Mouse (Mus musculus) ES-E14 (cell line): ENCODE measurements at regions not wholly inside any gene's neighbourhood (a gene's known extent, or its start where the extent isn't known, plus 50 kb on each side); places are given as distances from the start of the nearest gene placed in this dataset.

Experiments used
- HCFC1 ChIP-seq: IDR thresholded peaks from 2 replicates; pipeline ENCODE4 v1.6.1; 2012; ENCODE audit warnings: low read length, inconsistent platforms, borderline replicate concordance; ENCODE audit not compliant: insufficient read depth
- MAFK ChIP-seq: IDR thresholded peaks from 2 replicates; pipeline ENCODE4 v1.6.1; 2014; ENCODE audit warnings: mild to moderate bottlenecking, low read depth, low read length, inconsistent platforms; ENCODE audit not compliant: insufficient read depth

DNA sequence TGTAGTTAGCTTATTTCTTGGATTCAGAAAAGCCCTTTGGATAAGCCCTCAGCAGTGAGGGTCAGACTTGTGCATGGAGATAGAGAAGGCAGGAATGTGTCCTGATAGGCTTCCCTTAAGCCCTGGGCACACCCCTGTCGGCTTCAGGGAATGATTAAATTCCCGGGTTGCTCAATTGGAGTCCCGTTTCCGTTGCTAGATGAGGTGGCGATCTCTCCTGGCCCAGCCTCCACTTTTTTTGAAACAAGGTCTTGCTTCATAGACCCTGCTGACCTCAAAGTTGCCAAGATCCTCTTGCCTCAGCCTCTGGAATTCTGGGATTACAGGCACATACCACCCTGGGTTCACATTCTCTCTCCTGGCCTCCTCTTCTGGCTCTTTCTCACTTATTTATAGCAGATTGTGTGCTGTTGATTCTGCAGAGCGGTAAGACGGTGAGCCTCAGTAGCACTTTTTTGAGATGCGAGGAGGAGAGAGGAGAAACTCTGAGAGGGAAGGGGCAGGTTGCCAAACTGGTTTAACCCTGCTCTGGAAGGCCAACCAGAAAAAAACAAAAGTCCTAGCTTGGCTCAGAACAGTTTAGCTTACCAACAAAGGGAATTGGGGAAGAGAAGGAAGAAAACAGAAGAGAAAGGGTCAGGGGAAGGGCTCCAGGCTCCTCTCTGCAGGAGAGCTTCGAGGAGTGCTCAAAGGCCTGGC lies 73.9 kb downstream of the Zfp281 start:
- TF ChIP-seq HCFC1 (no peak), MAFK (no peak)
